Mouse (Mus musculus) cerebellum, adult 2 months (tissue): ENCODE measurements around the gene Nqo1.

Experiments
- CTCF ChIP-seq: fragments of 200-500 bp; IDR thresholded peaks from 2 replicates; pipeline ENCODE4 v1.5.1; 2011; ENCODE audit warnings: low read depth, mild to moderate bottlenecking, control low read depth, low read length, moderate library complexity, borderline replicate concordance; ENCODE audit not compliant: insufficient read depth
- POLR2A ChIP-seq: fragments of 200-500 bp; IDR thresholded peaks from 2 replicates; pipeline ENCODE4 v1.6.1; 2011; ENCODE audit warnings: low read length, control low read depth, borderline replicate concordance; ENCODE audit not compliant: insufficient read depth

DNA sequence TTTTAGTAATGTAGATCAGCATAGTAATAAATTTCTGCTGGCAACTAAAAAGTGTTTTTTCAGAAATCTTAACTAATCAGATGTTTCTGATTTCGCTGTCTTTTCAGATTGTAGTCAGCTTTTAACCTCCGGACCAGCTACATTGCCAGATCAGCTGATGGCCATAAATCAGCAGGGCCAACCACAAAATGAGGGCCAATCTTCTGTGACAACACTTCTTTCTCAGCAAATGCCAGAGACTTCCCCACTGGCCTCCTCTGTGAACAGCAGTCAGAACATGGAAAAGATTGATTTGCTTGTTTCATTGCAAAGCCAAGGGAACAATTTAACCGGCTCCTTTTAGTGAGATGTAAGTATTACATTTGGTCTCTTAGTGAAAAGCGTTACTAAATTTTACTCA is 32.7 kb downstream of the Nqo1 start:
- TF ChIP-seq CTCF (no peak), POLR2A (no peak)
